Mouse (Mus musculus) megakaryocyte, adult 5-6 weeks (primary cell): ENCODE measurements around the gene Sost. TPM values are rescaled to one million over a fixed set of nuclear protein-coding genes. Genes with fewer than 3 reads are reported as not detected.

Source experiments
- ATAC-seq: 2 replicates; pipeline ENCODE4 v1.8.0; 2016; ENCODE audit warnings: mild to moderate bottlenecking, inconsistent platforms; ENCODE audit not compliant: poor library complexity, severe bottlenecking
- total RNA-seq, 2 experiments: library from RNA; stranded (forward) in 1 of 2; stranded (reverse) in 1 of 2; fragments of 153-499, 151-499 nt in 1 of 2; fragments of 221-1000, 200-1000 nt in 1 of 2; gene quantifications; 2 replicates each; pipeline versions ENCODE4 v1.2.3 to v1.2.4; 2015 to 2017

The Sost gene
- total RNA-seq, 2 experiments from 2014 or later, result not detected

DNA sequence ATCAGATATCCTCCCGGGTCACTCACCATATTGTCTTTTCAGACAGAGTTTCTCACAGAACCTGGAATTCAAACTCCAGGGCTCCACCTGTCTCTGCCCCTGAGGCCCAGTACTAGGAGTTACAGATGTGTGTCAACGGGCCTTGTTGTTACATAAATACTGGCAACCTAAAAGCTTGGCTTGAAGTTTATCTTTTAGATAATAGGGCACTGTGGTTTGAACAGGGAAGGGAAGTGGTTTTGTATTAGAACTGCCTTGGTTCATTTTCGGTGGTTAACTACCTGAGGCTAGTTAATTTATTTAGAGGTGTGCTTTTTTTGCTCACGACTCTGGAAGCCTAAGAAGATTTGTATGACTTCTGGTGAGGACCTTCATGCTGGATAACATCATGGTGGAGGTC is 13.4 kb downstream of the Sost start:
- no peak for ATAC-seq

DNA sequence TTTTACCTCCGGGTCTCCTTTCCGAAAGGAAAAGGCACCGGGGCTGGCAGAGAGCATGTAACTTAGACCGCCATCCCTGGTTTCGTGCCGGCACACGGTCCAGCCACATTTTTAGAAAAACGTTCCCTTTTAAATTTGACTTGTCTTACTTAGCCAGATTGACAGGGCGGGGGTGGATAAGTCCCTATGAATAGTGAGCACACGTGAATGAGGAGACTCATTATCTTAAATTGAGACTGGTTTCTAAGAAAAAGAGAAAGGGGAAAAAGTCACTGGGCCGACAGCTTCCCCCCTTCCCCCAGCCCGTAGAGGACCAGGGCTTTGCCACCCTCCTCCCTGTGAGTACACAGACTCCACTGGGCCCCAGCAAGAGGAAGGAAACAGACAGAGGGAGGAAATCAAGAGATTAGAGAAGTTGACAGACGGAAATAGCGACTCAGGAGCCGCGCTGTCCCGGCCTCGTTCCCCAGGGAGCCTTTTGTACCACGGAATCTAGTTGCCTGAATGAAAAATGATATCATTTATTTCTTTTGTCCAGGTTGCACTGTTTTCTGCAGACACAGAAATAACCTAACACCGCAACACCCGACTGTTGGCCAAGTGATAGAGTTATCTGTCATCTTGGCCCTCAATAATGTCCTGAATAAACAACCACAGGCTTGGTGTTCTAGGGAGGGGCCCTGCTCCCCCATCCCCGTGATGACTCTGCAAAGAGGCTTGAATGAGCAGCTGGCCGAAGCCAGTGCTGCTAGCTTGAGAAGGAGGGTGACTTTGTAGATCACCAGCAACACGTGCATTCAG is 14.1 kb downstream of the Sost start:
- ATAC-seq, result peak; percentile 88

DNA sequence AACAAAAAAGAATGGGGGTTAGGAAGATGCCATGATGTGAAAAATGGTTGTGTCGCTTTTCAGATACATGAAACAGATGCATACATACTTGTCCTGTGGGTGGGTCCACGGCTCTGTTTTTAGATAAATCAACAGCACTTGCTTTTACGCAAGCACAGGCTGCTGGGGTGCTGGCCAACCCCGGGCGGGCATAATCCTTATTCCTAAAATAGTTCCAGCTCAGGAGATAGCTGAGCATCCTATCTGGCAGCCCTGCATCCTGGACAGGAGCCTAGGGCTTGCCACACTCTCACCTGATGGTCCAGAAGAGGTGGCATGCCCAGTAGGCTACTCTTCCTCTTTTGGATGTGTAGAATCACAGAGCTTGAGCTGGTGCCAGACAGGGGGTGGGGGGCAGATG is 16.8 kb downstream of the Sost start:
- ATAC-seq, result no peak

DNA sequence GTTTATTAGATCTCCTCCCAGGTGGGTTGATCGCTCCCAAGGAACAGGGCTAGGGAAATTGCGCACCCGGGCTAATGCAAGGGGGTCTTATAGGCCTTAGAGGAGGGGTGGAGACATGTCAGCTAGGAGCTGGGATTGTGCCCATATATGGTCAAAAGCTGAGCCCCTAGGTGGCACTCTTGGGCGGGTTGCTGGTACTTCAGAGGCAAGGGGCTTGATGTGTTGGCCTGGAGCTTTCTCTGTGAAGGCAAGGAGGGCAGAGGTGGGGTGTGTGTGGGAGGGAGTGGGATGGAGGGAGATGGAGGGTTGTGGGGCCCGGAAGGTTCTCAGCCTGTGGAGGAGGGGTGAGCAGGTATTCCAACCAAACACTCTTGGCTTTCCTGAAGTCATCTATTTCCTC is 20.3 kb downstream of the Sost start:
- no peak for ATAC-seq

DNA sequence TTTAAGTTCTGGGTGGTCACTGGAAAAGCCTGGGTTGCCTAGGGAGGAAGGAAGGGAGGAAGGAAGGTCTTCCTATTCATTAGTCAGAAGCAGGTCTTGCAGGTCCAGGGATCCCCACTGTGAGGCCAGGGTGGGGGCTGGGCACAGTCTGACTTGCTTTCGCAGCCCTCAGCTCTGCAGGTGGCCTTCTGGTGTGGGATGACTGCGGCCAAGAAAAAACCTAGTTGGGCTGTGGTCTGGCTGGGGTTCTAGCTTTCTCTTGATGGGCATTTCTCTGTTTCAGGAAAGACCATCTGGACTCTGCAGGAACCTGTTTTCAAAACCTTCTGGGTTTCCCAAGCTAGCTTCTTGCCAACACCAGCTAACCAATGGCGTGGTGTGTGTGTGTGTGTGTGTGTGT is 23.8 kb downstream of the Sost start:
- no peak for ATAC-seq

DNA sequence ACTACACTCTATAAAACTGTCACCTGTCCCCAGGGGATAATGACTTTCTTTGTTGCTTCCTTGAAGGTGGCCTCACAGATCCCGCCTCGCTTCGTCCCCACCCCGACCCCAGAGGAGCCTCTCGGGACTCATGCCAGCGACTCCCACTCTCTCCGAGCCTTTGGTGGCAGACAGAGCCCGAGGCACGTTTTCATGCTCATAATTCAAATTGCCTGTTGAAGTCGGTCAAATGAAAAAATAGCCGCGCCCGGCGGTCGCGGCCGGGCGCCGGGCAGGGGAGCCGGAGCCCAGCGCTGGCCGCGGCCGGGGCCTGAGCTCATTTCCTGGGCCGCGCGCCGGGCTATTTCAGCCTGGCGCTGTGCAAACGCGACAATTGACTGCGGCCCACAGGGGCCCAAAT is 29.7 kb downstream of the Sost start:
- no peak for ATAC-seq

DNA sequence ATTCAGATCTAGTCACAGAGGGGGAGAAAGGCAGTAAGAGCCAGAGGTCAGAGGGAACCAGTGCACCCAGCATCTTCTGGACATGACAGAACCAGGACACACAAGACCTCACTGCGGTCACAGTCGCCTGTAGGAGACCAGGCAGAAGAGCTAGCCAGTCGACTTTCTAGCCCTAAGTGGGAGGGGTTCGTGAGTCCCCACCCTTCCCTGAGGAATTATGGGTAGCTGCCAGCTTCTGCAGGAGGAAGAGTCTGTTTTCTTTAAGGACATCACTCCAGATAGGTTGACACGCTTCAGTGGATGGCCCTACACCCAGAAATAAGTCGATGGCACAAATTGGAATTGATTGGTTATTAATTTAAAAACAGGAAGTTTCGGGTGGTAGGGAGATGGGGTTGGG is 30.4 kb downstream of the Sost start:
- no peak for ATAC-seq

DNA sequence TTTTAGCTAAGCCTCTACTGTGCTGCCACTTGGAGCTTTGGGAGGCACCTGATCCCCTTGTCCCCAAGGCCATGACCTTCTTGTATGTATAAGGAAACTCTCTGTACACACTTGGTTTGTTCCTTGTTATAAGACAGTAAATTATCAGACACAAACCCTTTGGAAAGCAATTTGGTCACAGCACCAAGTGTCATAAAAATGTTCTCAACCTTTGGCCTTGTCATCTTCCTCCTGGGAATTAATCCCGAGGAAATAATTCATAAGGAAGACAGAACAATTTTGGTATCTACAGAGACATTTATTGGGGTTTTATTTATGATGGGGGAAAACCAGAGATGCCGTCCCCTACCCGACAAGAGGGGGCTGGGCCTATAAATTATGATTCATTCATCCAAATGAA is 31.1 kb downstream of the Sost start:
- ATAC-seq, result no peak

DNA sequence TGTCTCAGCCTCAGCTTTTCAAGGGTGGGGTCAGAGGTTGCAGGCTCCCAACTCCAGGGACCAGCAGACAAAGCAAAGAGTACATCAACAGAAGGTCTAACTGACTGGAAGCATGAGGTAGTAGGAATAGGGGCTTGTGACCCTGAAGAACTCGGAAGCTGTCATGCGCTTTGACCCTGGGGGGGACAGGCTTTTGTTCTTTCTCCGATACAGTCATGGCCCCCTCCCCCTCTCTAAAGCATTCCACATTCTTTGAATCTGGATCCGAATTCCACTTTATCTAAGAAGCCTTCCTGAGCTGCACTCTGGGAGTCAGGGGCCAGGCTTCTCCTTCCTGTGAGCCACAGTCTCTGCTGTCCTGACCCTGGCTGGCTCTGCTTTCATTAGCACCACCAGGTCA is 34.8 kb downstream of the Sost start:
- ATAC-seq, result no peak

DNA sequence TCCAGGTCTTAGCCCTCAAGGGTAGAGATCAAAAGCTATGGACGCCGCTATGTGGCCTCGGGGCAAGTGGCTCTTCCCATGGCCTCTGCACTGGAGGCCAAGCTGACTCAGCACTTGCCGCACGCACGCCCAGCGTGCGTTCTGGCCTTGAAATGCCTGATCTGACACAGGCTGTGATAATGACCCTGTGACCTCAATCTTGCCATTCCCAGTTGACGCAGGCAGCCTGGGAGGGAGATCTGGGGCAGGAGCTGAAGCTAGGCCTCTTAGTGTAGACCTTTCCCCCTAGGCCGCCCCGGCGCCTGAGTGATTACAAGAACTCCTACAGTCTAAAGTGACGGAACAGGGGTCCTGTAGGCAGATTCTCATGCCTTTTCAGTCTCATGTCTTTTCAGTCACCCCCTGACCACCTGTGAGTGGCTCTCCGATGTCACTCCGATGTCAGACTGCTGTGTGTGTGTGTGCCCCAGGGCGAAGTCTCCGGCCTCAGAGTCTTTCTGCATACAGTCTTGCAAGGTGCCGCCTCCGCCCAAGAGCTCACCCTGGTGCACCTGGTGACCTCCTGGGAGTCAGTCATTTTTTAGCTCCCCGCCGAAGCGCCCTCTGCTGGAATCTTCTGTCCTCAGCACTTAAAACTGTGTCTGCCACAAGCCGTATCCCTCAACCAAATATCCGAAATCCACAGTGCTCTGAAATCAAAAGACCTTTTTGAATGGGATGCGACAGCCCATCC is 38.6 kb downstream of the Sost start:
- no peak for ATAC-seq

DNA sequence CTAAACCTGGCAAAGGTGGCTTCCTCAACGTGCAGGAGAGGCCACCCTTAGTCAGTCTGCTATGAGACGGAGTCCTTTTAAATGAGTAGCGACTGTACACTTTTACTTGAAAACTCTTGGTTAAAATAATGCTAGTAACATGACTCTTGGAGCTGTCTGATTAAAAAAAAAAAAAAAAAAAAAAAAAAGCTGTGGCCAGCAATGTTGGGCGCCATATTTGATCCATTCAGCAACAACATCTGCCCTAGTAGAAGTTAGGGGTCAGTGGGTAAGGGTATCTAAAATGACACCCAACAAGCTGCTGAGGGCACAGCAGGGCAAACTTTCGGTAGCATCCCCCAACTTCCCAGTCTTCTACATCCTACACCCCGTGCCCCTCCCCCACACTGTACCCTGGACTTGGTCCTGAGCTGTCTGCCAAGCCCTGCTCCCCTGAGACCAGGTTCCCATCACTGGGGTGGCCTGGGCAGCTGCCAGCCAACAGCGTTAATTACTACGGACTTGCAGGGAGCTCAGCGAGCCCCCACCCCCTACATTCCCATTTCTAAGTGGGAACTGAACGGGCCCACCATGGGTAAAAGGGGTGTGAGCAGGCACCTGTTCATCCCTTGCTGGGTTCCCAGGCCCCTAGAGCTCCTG is 39.7 kb downstream of the Sost start:
- ATAC-seq, result no peak

DNA sequence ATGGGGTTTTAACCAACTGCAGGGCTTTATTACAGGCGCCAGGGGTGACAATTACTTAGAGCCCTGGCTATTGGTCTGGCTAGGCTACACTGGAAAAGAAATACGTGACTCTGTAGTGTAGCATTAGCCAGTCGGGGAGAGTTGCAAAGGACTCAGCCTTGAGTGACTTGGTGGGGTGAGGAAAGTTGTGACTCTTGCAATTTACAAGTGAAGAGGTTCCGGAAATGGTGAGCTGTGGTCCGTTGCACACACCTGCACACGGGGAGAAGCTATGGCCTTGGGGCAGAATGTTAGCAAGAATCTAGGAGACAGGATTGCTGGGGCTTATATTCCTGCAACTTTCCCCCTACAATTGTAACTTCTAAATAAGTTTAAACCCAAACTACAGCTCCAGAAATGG is 41.2 kb downstream of the Sost start:
- ATAC-seq, result no peak

DNA sequence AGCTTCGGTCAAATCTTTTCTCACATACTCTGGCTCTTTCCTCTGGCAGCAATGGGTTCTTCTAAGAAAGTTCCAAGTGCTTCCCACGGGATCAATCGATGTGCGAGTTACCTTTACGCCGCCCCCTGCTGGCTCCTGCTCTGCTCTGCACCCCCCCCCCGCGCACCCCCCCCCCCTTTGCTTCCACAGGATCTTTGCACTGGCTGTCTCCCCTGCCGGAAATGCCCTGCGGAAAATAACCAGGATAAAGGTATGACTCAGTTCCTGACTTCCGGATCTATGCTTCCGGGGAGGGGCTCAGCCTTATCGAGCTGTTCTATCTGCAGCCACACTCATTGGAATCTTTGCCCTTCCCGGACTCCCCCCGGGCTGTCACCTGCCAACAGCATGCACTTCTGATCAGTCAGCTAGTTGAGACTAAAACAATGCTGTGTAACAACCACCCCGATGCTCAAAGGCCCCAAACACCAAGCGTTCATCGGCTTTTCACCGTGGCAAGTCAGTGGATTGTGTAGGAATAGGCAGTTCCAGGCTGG is 42.3 kb downstream of the Sost start:
- ATAC-seq, result no peak

DNA sequence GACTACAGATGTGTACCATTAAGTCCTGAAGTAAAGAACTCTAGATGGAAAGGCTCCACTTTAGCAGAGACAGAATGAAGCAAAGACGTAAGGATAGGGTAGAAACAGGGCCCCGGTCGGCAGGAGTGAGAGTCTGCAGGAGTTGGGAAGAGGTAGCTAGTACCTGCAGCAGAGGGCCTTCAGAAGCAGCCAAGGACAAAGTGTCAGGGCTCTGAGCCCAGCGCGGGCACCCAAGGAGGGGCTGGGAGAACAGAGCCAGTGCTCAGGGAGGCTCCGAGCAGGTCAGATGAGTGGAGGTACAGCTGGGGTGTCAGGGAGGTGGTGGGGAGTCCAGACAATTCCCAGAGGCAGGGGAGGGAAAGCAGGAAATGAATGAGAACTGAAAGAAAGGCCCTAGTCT is 42.8 kb downstream of the Sost start:
- no peak for ATAC-seq

DNA sequence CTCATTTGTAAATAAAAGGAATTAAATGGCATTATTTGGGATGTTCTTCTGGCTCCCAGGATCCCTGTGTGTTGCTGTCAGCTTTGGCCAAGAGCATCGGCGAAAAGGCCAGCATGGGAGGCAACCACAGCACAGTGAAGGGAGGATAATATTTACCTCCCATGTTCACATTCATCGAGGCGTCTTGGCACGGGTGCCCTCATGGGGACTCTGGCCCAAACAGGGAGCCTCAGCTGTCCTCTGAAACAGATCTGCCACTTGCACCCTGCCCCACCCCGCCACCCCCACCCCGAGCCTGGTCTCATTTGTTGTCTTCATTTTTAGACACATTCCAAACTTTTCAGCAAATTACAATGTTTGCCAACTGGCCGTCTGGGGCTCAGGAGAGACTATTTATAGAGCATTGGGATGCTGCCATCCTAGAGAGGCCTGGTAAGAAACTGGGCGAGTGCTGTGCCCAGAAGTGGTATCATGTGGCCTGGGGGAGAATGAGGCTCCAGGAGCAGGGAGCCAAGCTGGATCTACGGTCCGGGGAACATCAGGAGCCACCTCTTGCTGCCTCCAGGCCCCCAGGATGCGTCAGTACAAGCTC is 45.4 kb downstream of the Sost start:
- ATAC-seq, result no peak

DNA sequence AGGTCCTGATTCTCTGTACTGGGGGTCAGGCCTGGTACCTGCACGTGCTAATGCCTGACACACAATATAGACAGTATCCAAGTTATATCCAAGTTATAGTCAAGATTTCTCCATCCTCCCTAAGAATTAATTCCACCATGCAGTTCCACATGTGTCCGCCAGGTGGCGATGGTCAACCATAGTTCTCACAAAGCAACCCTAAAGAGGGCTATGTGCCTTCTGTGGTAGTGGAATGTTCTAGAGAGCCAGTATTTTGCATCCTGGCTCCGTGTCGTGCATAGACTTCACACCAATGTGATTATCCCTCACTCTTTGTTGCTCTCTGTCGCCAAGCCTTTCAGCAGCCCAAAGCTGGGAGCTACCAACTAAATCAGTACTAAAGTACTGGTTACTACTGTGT is 47.2 kb downstream of the Sost start:
- ATAC-seq, result peak; percentile 66

DNA sequence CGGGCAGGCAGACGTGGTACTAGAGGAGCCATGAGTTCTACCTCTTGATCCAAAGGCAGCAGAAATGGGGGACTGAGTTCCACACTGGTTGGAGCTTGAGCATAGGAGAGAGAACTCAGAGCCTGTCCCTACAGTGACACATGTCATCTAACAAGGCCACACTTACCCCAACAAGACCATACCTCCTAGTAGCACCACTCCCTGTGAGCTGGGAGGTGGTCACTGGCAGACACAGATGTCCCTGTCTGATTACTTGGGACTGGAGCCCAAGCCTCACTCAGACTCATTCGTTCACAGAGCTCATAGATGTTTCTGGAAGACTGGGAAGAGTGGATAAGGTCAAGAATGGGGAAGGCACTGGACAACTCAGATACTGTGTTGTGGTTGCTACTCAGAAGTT is 48.2 kb downstream of the Sost start:
- no peak for ATAC-seq

DNA sequence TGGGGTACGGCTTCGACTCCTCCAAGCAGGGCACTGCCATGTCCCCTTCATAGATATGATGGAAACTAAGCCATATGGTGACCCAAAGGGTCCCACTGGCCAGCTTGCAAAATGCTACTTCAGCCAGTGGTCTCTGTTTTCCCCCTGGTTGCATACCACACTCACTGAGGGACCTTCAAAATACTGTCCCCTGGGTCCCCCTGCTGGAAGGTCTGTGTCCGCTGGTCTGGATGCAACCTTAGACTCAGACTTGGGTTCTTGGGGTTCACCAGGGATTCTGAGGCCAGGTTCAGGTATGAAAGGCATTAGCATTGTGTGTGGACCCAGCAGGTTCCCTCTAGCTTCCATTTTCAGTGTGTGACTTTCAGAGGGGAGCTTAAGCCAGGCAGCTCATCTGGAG is 50.0 kb downstream of the Sost start:
- no peak for ATAC-seq

DNA sequence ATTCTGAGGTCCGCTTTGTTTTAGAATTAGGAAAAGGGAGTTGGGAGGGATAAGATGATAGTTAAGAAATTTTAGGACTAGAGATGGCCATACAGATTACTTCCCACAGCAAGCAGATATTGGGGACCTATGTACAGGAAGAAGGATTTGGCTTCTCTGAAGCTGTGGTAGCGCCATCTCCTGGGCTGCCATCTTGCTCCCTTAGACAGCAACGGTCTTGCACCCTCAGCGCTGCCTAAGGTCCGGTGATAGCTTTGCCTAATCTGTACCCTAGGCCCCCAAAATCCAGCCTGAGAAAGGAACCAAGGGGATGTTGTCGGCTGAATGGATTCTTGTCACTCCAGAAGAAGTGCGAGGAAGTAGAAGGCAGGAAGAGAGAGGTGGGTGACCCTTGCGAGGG is 53.2 kb downstream of the Sost start:
- ATAC-seq, result no peak
